Mouse (Mus musculus): Measurements from ENCODE around the gene Myoz1. TPM values are rescaled to one million over a fixed set of nuclear protein-coding genes. Genes with fewer than 3 reads are reported as not detected.

The Myoz1 gene
- polyA plus RNA-seq, 1 experiment from 2014 or later: not detected

- no peak overlapping the region for H3K27ac ChIP-seq (ENCODE audit: low read depth, low read length)
- H3K4me3 ChIP-seq (ENCODE audit: low read depth, low read length): no peak overlapping the region
- H3K36me3 ChIP-seq (ENCODE audit: control insufficient read depth, insufficient read depth, low read length): peaks cover 97% of the 10 kb centered on the region
- WGBS: 93% methylated on average over 2 of the region's 2 CpGs
- H3K9ac ChIP-seq (ENCODE audit: low read length): no peak overlapping the region
- DNase-seq (ENCODE audit: low spot score) (no peak), ATAC-seq (no peak)
- no peaks in the 10 kb centered on the region for H3K27me3 ChIP-seq (replicated peaks; ENCODE audit: control insufficient read depth, insufficient read depth, low read length)
- H3K9me3 ChIP-seq (replicated peaks; ENCODE audit: control insufficient read depth, low read length): no peaks in the 10 kb centered on the region
- H3K4me2 ChIP-seq (ENCODE audit: low read length): no peak overlapping the region
- no peaks in the 10 kb centered on the region for H3K4me1 ChIP-seq (ENCODE audit: control insufficient read depth, insufficient read depth, low read length)
Measured at GRCm38 (mm10) chr14:20681742-20682141, 25.4 kb upstream of the Myoz1 start.

- DNase-seq (ENCODE audit: low spot score) (no peak), ATAC-seq (no peak)
- H3K4me2 ChIP-seq (ENCODE audit: low read length): no peak overlapping the region
- H3K27ac ChIP-seq (ENCODE audit: low read depth, low read length): no peak overlapping the region
- no peaks in the 10 kb centered on the region for H3K9me3 ChIP-seq (replicated peaks; ENCODE audit: control insufficient read depth, low read length)
- H3K4me3 ChIP-seq (ENCODE audit: low read depth, low read length): no peak overlapping the region
- no peaks in the 10 kb centered on the region for H3K27me3 ChIP-seq (replicated peaks; ENCODE audit: control insufficient read depth, insufficient read depth, low read length)
- peaks cover 69% of the 10 kb centered on the region for H3K36me3 ChIP-seq (ENCODE audit: control insufficient read depth, insufficient read depth, low read length)
- peaks cover 3% of the 10 kb centered on the region; the same call in 1 of the 2 replicates for H3K4me1 ChIP-seq (ENCODE audit: control insufficient read depth, insufficient read depth, low read length)
- H3K9ac ChIP-seq (ENCODE audit: low read length): no peak overlapping the region
- WGBS: 92% methylated on average over 4 of the region's 4 CpGs
Measured at GRCm38 (mm10) chr14:20677906-20678305, 21.6 kb upstream of the Myoz1 start.

- Histone ChIP-seq H3K36me3 (ENCODE audit: control insufficient read depth, insufficient read depth, low read length) (peaks cover 33% of the 10 kb centered on the region), H3K9ac (ENCODE audit: low read length) (peak within 1 kb of the TSS; percentile 79), H3K27me3 (replicated peaks; ENCODE audit: control insufficient read depth, insufficient read depth, low read length) (no peaks in the 10 kb centered on the region), H3K9me3 (replicated peaks; ENCODE audit: control insufficient read depth, low read length) (no peaks in the 10 kb centered on the region), H3K4me3 (ENCODE audit: low read depth, low read length) (peak within 1 kb of the TSS; percentile 67), H3K27ac (ENCODE audit: low read depth, low read length) (peak within 1 kb of the TSS; percentile 77), H3K4me2 (ENCODE audit: low read length) (peak within 1 kb of the TSS; percentile 75), H3K4me1 (ENCODE audit: control insufficient read depth, insufficient read depth, low read length) (peaks cover 3% of the 10 kb centered on the region; the same call in 1 of the 2 replicates)
- 2% methylated on average over 42 of the region's 43 CpGs for WGBS
- peak; percentile 98 for ATAC-seq
- peak; percentile 100 for DNase-seq (ENCODE audit: low spot score)
Measured at GRCm38 (mm10) chr14:20674064-20674833, 17.9 kb upstream of the Myoz1 start, which contains the start of gene Sec24c. Gene Sec24c (plus strand): TSS chr14:20674308.

GRCm38 (mm10) chr14:20673735-20674063 lies 17.4 kb upstream of the Myoz1 start:
- Histone ChIP-seq H3K4me2 (ENCODE audit: low read length) (peak overlapping the region; percentile 67), H3K27me3 (replicated peaks; ENCODE audit: control insufficient read depth, insufficient read depth, low read length) (no peaks in the 10 kb centered on the region), H3K9ac (ENCODE audit: low read length) (peak overlapping the region; percentile 40; the same call in 1 of the 2 replicates), H3K9me3 (replicated peaks; ENCODE audit: control insufficient read depth, low read length) (no peaks in the 10 kb centered on the region), H3K27ac (ENCODE audit: low read depth, low read length) (peak overlapping the region; percentile 64; the same call in 1 of the 2 replicates), H3K4me1 (ENCODE audit: control insufficient read depth, insufficient read depth, low read length) (peaks cover 3% of the 10 kb centered on the region; the same call in 1 of the 2 replicates), H3K36me3 (ENCODE audit: control insufficient read depth, insufficient read depth, low read length) (peaks cover 28% of the 10 kb centered on the region), H3K4me3 (ENCODE audit: low read depth, low read length) (peak overlapping the region; percentile 67)
- WGBS: 16% methylated on average over 13 of the region's 13 CpGs
- no peak for DNase-seq (ENCODE audit: low spot score)
- peak; percentile 72 for ATAC-seq

GRCm38 (mm10) chr14:20672990-20673389 lies 16.6 kb upstream of the Myoz1 start:
- Histone ChIP-seq H3K27ac (ENCODE audit: low read depth, low read length) (no peak overlapping the region), H3K9me3 (replicated peaks; ENCODE audit: control insufficient read depth, low read length) (no peaks in the 10 kb centered on the region), H3K36me3 (ENCODE audit: control insufficient read depth, insufficient read depth, low read length) (peaks cover 22% of the 10 kb centered on the region), H3K4me2 (ENCODE audit: low read length) (peak overlapping the region; percentile 67; the same call in 1 of the 2 replicates), H3K9ac (ENCODE audit: low read length) (no peak overlapping the region), H3K4me3 (ENCODE audit: low read depth, low read length) (no peak overlapping the region), H3K4me1 (ENCODE audit: control insufficient read depth, insufficient read depth, low read length) (peaks cover 3% of the 10 kb centered on the region; the same call in 1 of the 2 replicates), H3K27me3 (replicated peaks; ENCODE audit: control insufficient read depth, insufficient read depth, low read length) (no peaks in the 10 kb centered on the region)
- 88% methylated on average over 2 of the region's 2 CpGs for WGBS
- DNase-seq (ENCODE audit: low spot score): peak; percentile 17
- no peak for ATAC-seq

- no peaks in the 10 kb centered on the region for H3K27me3 ChIP-seq (replicated peaks; ENCODE audit: control insufficient read depth, insufficient read depth, low read length)
- no peak within 1 kb of the TSS for H3K9ac ChIP-seq (ENCODE audit: low read length)
- WGBS: 79% methylated on average over 8 of the region's 8 CpGs
Measured at GRCm38 (mm10) chr14:20668154-20668810, 11.9 kb upstream of the Myoz1 start, which contains the start of gene Synpo2l. Gene Synpo2l (minus strand): TSS chr14:20668354.

GRCm38 (mm10) chr14:20667469-20667868 lies 11.1 kb upstream of the Myoz1 start:
- no peak overlapping the region for H3K4me2 ChIP-seq (ENCODE audit: low read length)
- H3K27me3 ChIP-seq (replicated peaks; ENCODE audit: control insufficient read depth, insufficient read depth, low read length): no peaks in the 10 kb centered on the region
- no peak overlapping the region for H3K9ac ChIP-seq (ENCODE audit: low read length)
- no peak for ATAC-seq
- no peaks in the 10 kb centered on the region for H3K4me1 ChIP-seq (ENCODE audit: control insufficient read depth, insufficient read depth, low read length)
- no peak overlapping the region for H3K4me3 ChIP-seq (ENCODE audit: low read depth, low read length)
- H3K9me3 ChIP-seq (replicated peaks; ENCODE audit: control insufficient read depth, low read length): no peaks in the 10 kb centered on the region
- WGBS: 63% methylated on average over 1 of the region's 1 CpGs
- DNase-seq (ENCODE audit: low spot score): no peak
- no peak overlapping the region for H3K27ac ChIP-seq (ENCODE audit: low read depth, low read length)
- H3K36me3 ChIP-seq (ENCODE audit: control insufficient read depth, insufficient read depth, low read length): no peaks in the 10 kb centered on the region

More at GRCm38 (mm10) chr14:20668154-20668810, 11.9 kb upstream of the Myoz1 start, which contains the start of gene Synpo2l:
- Histone ChIP-seq H3K4me1 (ENCODE audit: control insufficient read depth, insufficient read depth, low read length) (no peaks in the 10 kb centered on the region), H3K4me3 (ENCODE audit: low read depth, low read length) (no peak within 1 kb of the TSS), H3K9me3 (replicated peaks; ENCODE audit: control insufficient read depth, low read length) (no peaks in the 10 kb centered on the region), H3K36me3 (ENCODE audit: control insufficient read depth, insufficient read depth, low read length) (no peaks in the 10 kb centered on the region), H3K4me2 (ENCODE audit: low read length) (no peak within 1 kb of the TSS), H3K27ac (ENCODE audit: low read depth, low read length) (no peak within 1 kb of the TSS)
- ATAC-seq (no peak), DNase-seq (ENCODE audit: low spot score) (no peak)

GRCm38 (mm10) chr14:20664436-20664835 lies 8.1 kb upstream of the Myoz1 start:
- Histone ChIP-seq H3K9ac (ENCODE audit: low read length) (no peak overlapping the region), H3K36me3 (ENCODE audit: control insufficient read depth, insufficient read depth, low read length) (no peaks in the 10 kb centered on the region), H3K4me1 (ENCODE audit: control insufficient read depth, insufficient read depth, low read length) (peaks cover 6% of the 10 kb centered on the region; the same call in 1 of the 2 replicates), H3K27me3 (replicated peaks; ENCODE audit: control insufficient read depth, insufficient read depth, low read length) (no peaks in the 10 kb centered on the region), H3K27ac (ENCODE audit: low read depth, low read length) (no peak overlapping the region), H3K4me3 (ENCODE audit: low read depth, low read length) (no peak overlapping the region), H3K4me2 (ENCODE audit: low read length) (no peak overlapping the region), H3K9me3 (replicated peaks; ENCODE audit: control insufficient read depth, low read length) (no peaks in the 10 kb centered on the region)
- ATAC-seq (no peak), DNase-seq (ENCODE audit: low spot score) (peak; percentile 15)
- WGBS: 42% methylated on average over 3 of the region's 3 CpGs
